Mouse (Mus musculus): Measurements from ENCODE around the gene Tescl. TPM values are rescaled to one million over a fixed set of nuclear protein-coding genes. Genes with fewer than 3 reads are reported as not detected.

The Tescl gene
- polyA plus RNA-seq, 1 experiment from 2014 or later: 0.14 TPM

DNA sequence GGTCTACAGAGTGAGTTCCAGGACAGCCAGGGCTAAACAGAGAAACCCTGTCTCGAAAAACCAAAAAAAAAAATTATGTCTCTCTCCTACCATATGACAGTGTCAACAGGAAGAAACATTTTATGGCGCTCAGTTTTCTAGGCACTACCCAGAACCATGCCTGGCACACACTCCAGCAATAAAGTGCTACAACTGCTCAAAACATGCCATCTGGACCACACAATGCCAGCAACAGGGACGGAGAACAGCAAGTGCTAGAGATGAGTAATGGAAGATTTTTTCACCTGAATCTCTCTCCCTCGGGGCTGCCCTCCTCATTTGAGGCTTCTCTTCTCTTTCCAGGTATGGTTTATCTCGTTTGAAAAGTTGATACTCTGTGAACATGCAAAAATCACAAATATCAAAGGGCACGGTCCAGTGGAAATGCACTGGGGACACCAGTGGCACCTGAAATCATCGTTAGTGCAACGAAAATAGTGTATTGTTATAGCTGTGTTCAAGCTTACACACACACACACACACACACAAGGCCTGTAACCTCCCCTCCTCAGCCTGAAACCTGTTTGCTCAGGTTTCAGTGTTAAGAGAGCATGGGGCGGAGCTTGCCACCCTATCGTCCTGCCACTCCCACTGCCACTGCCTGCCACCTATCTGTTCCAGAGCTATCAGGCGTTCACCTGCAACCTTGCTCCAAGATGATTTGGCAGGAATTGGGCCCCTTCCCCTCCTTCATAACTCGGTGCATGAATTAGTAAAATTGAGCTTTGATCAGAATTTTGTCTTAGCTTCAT is 40.5 kb downstream of the Tescl start:
- WGBS: 86% methylated on average over 12 of the region's 12 CpGs
- Histone ChIP-seq H3K4me1 (peaks cover 9% of the 10 kb centered on the region), H3K9me3 (replicated peaks) (no peaks in the 10 kb centered on the region), H3K27ac (replicated peaks) (no peak overlapping the region), H3K4me3 (no peak overlapping the region), H3K27me3 (ENCODE audit: low read depth, poor library complexity, severe bottlenecking) (no peaks in the 10 kb centered on the region), H3K36me3 (peaks cover 95% of the 10 kb centered on the region)
- DNase-seq (ENCODE audit: low spot score): no peak

- no peak overlapping the region for H3K4me3 ChIP-seq
- no peaks in the 10 kb centered on the region for H3K27me3 ChIP-seq (ENCODE audit: low read depth, poor library complexity, severe bottlenecking)
- no peak for DNase-seq (ENCODE audit: low spot score)
- H3K36me3 ChIP-seq: peaks cover 97% of the 10 kb centered on the region
- no peaks in the 10 kb centered on the region for H3K4me1 ChIP-seq
- H3K27ac ChIP-seq (replicated peaks): no peak overlapping the region
- 89% methylated on average over 27 of the region's 27 CpGs for WGBS
- no peaks in the 10 kb centered on the region for H3K9me3 ChIP-seq (replicated peaks)
Measured at GRCm38 (mm10) chr7:24291387-24292090, 42.2 kb downstream of the Tescl start.

DNA sequence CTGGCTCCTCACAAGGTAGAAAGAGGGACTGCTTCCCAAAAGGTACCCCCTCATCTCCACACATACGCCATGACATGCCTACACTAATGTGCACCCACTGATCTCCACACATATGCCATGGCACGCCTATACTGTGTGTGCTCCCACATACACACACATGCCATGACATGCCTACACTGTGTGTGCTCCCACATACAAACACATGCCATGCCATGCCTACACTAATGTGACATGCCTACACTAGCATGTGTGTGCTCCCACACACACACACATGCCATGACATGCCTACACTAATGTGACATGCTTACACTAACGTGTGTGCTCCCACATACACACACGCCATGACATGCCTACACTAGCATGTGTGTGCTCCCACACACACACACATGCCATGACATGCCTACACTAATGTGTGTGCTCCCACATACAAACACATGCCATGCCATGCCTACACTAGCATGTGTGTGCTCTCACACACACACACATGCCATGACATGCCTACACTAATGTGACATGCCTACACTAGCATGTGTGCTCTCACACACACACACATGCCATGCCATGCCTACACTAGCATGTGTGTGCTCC is 43.5 kb downstream of the Tescl start:
- H3K4me1 ChIP-seq: no peaks in the 10 kb centered on the region
- no peaks in the 10 kb centered on the region for H3K27me3 ChIP-seq (ENCODE audit: low read depth, poor library complexity, severe bottlenecking)
- no peaks in the 10 kb centered on the region for H3K9me3 ChIP-seq (replicated peaks)
- no peak overlapping the region for H3K4me3 ChIP-seq
- no peak for DNase-seq (ENCODE audit: low spot score)
- peaks cover 84% of the 10 kb centered on the region for H3K36me3 ChIP-seq
- WGBS: 95% methylated on average over 4 of the region's 4 CpGs
- no peak overlapping the region for H3K27ac ChIP-seq (replicated peaks)

DNA sequence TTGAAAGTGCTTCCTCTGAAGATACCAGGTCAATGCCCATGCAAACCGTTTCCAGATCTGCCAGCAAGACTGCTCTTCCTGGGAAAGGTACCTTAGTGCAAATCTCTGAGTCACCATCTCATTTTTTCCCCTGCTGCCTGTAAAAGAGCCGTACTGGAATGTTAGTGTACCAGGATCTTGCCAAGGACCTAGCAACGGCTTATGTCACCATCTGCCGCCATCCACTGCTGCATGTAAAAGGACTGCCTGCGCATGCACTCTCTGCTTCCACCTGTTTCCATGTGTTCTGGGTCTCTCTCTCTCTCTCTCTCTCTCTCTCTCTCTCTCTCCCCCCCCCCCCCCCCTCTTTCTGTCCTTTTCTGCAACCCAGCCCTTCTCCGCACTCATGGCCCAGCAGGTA is 45.2 kb downstream of the Tescl start:
- Histone ChIP-seq H3K9me3 (replicated peaks) (no peaks in the 10 kb centered on the region), H3K36me3 (peaks cover 67% of the 10 kb centered on the region)

GRCm38 (mm10) chr7:24287670-24288069 is 46.1 kb downstream of the Tescl start:
- Histone ChIP-seq H3K4me3 (no peak overlapping the region), H3K4me1 (no peaks in the 10 kb centered on the region), H3K27me3 (ENCODE audit: low read depth, poor library complexity, severe bottlenecking) (no peaks in the 10 kb centered on the region), H3K36me3 (peaks cover 58% of the 10 kb centered on the region), H3K27ac (replicated peaks) (no peak overlapping the region), H3K9me3 (replicated peaks) (no peaks in the 10 kb centered on the region)
- DNase-seq (ENCODE audit: low spot score): no peak
- 83% methylated on average over 5 of the region's 5 CpGs for WGBS

More for the DNA sequence above, 45.2 kb downstream of the Tescl start:
- 88% methylated on average over 6 of the region's 6 CpGs for WGBS
- H3K4me3 ChIP-seq: no peak overlapping the region
- no peak overlapping the region for H3K27ac ChIP-seq (replicated peaks)
- H3K27me3 ChIP-seq (ENCODE audit: low read depth, poor library complexity, severe bottlenecking): no peaks in the 10 kb centered on the region
- no peak for DNase-seq (ENCODE audit: low spot score)
- H3K4me1 ChIP-seq: no peaks in the 10 kb centered on the region

- H3K27ac ChIP-seq (replicated peaks): no peak overlapping the region
- H3K4me1 ChIP-seq: no peaks in the 10 kb centered on the region
- no peak overlapping the region for H3K4me3 ChIP-seq
- DNase-seq (ENCODE audit: low spot score): no peak
- peaks cover 51% of the 10 kb centered on the region for H3K36me3 ChIP-seq
- H3K27me3 ChIP-seq (ENCODE audit: low read depth, poor library complexity, severe bottlenecking): no peaks in the 10 kb centered on the region
- 76% methylated on average over 4 of the region's 4 CpGs for WGBS
- H3K9me3 ChIP-seq (replicated peaks): no peaks in the 10 kb centered on the region
Measured at GRCm38 (mm10) chr7:24286916-24287315, 46.8 kb downstream of the Tescl start.

DNA sequence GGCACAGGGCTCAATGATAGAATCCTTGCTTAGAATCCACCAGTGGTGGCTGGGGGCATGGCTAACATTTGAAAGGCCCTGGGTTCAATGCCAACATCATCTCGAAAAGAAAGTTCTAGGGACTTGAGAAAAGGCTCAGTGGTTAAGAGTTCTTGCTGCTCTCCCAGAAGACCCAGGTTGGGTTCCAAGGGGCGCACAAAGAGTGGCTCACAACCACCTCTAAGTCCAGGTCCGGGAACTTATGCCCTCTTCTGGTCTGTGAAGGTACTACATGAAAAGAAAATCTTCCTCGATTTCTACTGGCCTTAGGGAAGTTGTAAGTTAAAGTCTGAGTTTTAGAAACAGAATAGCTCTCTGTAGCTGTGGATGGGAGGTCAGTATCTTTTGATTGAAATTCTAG is 47.6 kb downstream of the Tescl start:
- no peaks in the 10 kb centered on the region for H3K4me1 ChIP-seq
- no peak overlapping the region for H3K27ac ChIP-seq (replicated peaks)
- WGBS: 50% methylated on average over 4 of the region's 4 CpGs
- no peaks in the 10 kb centered on the region for H3K9me3 ChIP-seq (replicated peaks)
- no peak for DNase-seq (ENCODE audit: low spot score)
- peaks cover 43% of the 10 kb centered on the region for H3K36me3 ChIP-seq
- no peak overlapping the region for H3K4me3 ChIP-seq
- H3K27me3 ChIP-seq (ENCODE audit: low read depth, poor library complexity, severe bottlenecking): no peaks in the 10 kb centered on the region

Small RNAs within 50 kb of the gene (microRNA-seq; reads per million reads assigned to microRNA genes)
- gene Gm27592: not detected

Other genes with a start within 250 kb of the Tescl start
- gene Zfp112, start 221.6 kb downstream of the Tescl start, polyA plus RNA-seq (2016; fragmentation: Nextera tagmentation; extraction: Ambion mirVana): 3.9 and 6.1 TPM in 2 replicates
- 14.0 and 14.9 TPM in 2 replicates for gene Zfp235, start 199.8 kb downstream of the Tescl start, polyA plus RNA-seq (2016; fragmentation: Nextera tagmentation; extraction: Ambion mirVana)
- 5.2 and 5.4 TPM in 2 replicates for gene Zfp114, start 158.9 kb downstream of the Tescl start, polyA plus RNA-seq (2016; fragmentation: Nextera tagmentation; extraction: Ambion mirVana)
- 10.7 and 10.9 TPM in 2 replicates for gene Zfp111, start 122.5 kb downstream of the Tescl start, polyA plus RNA-seq (2016; fragmentation: Nextera tagmentation; extraction: Ambion mirVana)
- 5.1 and 5.7 TPM in 2 replicates for gene Zfp109, start 96.4 kb downstream of the Tescl start, polyA plus RNA-seq (2016; fragmentation: Nextera tagmentation; extraction: Ambion mirVana)
- 2.1 and 2.7 TPM in 2 replicates for gene Zfp108, start 79.1 kb downstream of the Tescl start, polyA plus RNA-seq (2016; fragmentation: Nextera tagmentation; extraction: Ambion mirVana)
- 6.2 and 7.4 TPM in 2 replicates for gene Zfp93, start 63.5 kb downstream of the Tescl start, polyA plus RNA-seq (2016; fragmentation: Nextera tagmentation; extraction: Ambion mirVana)
- gene Zfp61, start 32.7 kb downstream of the Tescl start, polyA plus RNA-seq (2016; fragmentation: Nextera tagmentation; extraction: Ambion mirVana): 36.7 and 41.4 TPM in 2 replicates
- gene Zfp94, start 17.3 kb downstream of the Tescl start, polyA plus RNA-seq (2016; fragmentation: Nextera tagmentation; extraction: Ambion mirVana): 13.7 and 15.5 TPM in 2 replicates
- not detected in 2 replicates for gene Lypd5, start 15.3 kb upstream of the Tescl start, polyA plus RNA-seq (2016; fragmentation: Nextera tagmentation; extraction: Ambion mirVana)
- gene Kcnn4, start 36.3 kb upstream of the Tescl start, polyA plus RNA-seq (2016; fragmentation: Nextera tagmentation; extraction: Ambion mirVana): 3.3 and 4.0 TPM in 2 replicates
- 29.0 and 34.1 TPM in 2 replicates for gene Smg9, start 65.7 kb upstream of the Tescl start, polyA plus RNA-seq (2016; fragmentation: Nextera tagmentation; extraction: Ambion mirVana)
- not detected in 2 replicates for gene Irgc1, start 118.4 kb upstream of the Tescl start, polyA plus RNA-seq (2016; fragmentation: Nextera tagmentation; extraction: Ambion mirVana)
- 0.68 and 1.0 TPM in 2 replicates for gene Plaur, start 128.5 kb upstream of the Tescl start, polyA plus RNA-seq (2016; fragmentation: Nextera tagmentation; extraction: Ambion mirVana)
- gene Cadm4, start 148.1 kb upstream of the Tescl start, polyA plus RNA-seq (2016; fragmentation: Nextera tagmentation; extraction: Ambion mirVana): 10.0 and 18.3 TPM in 2 replicates
- gene Zfp428, start 173.1 kb upstream of the Tescl start, polyA plus RNA-seq (2016; fragmentation: Nextera tagmentation; extraction: Ambion mirVana): 116 and 127 TPM in 2 replicates
- 0.64 and 0.99 TPM in 2 replicates for gene AC161166.1, start 178.5 kb upstream of the Tescl start, polyA plus RNA-seq (2016; fragmentation: Nextera tagmentation; extraction: Ambion mirVana)
- gene Irgq, start 196.8 kb upstream of the Tescl start, polyA plus RNA-seq (2016; fragmentation: Nextera tagmentation; extraction: Ambion mirVana): 8.4 and 12.5 TPM in 2 replicates
- 0.14 TPM in 1 of 2 replicates, not detected in the other for gene Pinlyp, start 212.2 kb upstream of the Tescl start, polyA plus RNA-seq (2016; fragmentation: Nextera tagmentation; extraction: Ambion mirVana)
- 149 and 160 TPM in 2 replicates for gene Xrcc1, start 212.4 kb upstream of the Tescl start, polyA plus RNA-seq (2016; fragmentation: Nextera tagmentation; extraction: Ambion mirVana)

All from midbrain, embryonic 10.5 days (tissue).